ENCODE assay signal across 8 mouse cellular contexts in genomic region chr11:83967436-83968204, GRCm38 (mm10). TPM values are rescaled to one million over a fixed set of nuclear protein-coding genes. Genes with fewer than 3 reads are reported as not detected.
DNase-seq lines count a peak whose midpoint lies in the region; ATAC-seq and TF ChIP-seq lines count a peak whose summit lies in the region.
"Had no signal": no experiment of that assay in that cellular context is flagged by ENCODE, and none has a peak within 500 bp of the region (broad histone marks: within the 10 kb centered on the region; RNA-seq: fewer than 3 reads in every experiment).

No protein-coding gene starts in this region.

- H3K4me2 ChIP-seq in kidney, embryonic 14.5 days (replicated peaks; ENCODE audit: low read depth, low read length) = no peak overlapping the region
- peak overlapping the region; percentile 43 for H3K4me2 ChIP-seq in liver, embryonic 12.5 days

- H3K27ac ChIP-seq in kidney, adult 2 months (ENCODE audit: insufficient read depth, low read depth, low read length) = no peak overlapping the region
- H3K27ac ChIP-seq in kidney, embryonic 14.5 days (ENCODE audit: low read depth, low read length) = no peak overlapping the region
- H3K27ac ChIP-seq in liver, embryonic 12.5 days = peak overlapping the region; percentile 28

- 61% methylated on average over 8 of the region's 8 CpGs for WGBS in kidney, adult 2 months
- WGBS in kidney, embryonic 14.5 days = 57% methylated on average over 8 of the region's 8 CpGs
- 36% methylated on average over 8 of the region's 8 CpGs for WGBS in liver, embryonic 12.5 days (ENCODE audit: insufficient replicate concordance)

- H3K9me3 ChIP-seq in kidney, embryonic 14.5 days (ENCODE audit: control insufficient read depth, low read length) = no peaks in the 10 kb centered on the region
- no peaks in the 10 kb centered on the region for H3K9me3 ChIP-seq in liver, embryonic 12.5 days (replicated peaks)

- no peak for TF ChIP-seq POLR2A in kidney, adult 2 months (IDR thresholded peaks at IDR 0.05; ENCODE audit: low read depth, low read length)

- peak; percentile 21; the same call in 1 of the 2 replicates for TF ChIP-seq CTCF in kidney, adult 2 months (conservative IDR thresholded peaks at IDR 0.05; ENCODE audit: insufficient read depth, insufficient read length, low read depth, low read length)

- no peaks in the 10 kb centered on the region for H3K27me3 ChIP-seq in kidney, adult 2 months (replicated peaks; ENCODE audit: control insufficient read depth, insufficient read depth, low read length)
- no peaks in the 10 kb centered on the region for H3K27me3 ChIP-seq in kidney, embryonic 14.5 days (ENCODE audit: control insufficient read depth, insufficient read depth, low read length)
- no peaks in the 10 kb centered on the region for H3K27me3 ChIP-seq in liver, embryonic 12.5 days (replicated peaks)

- no peak for DNase-seq in kidney, adult 2 months
- peak; percentile 34 for DNase-seq in urinary bladder, postnatal 14 days (ENCODE audit: low spot score)
- DNase-seq in urinary bladder, adult 2 months (ENCODE audit: low spot score) = no peak
- DNase-seq in frontal cortex, postnatal 14 days (ENCODE audit: low spot score in 2 of 2) = no peak
- no peak for DNase-seq in frontal cortex, adult 2 months (ENCODE audit: extremely low spot score in 1 of 2, low spot score in 1 of 2)

- ATAC-seq in kidney, embryonic 14.5 days (ENCODE audit: low FRiP score, low TSS enrichment) = no peak
- ATAC-seq in liver, embryonic 12.5 days = peak; percentile 67
- ATAC-seq: forebrain, embryonic 16.5 days had no signal

- no peaks in the 10 kb centered on the region for H3K36me3 ChIP-seq in kidney, adult 2 months (ENCODE audit: control insufficient read depth, insufficient read depth, low read length)
- H3K36me3 ChIP-seq in kidney, embryonic 14.5 days (ENCODE audit: control insufficient read depth, insufficient read depth, low read length) = peaks cover 6% of the 10 kb centered on the region
- peaks cover 24% of the 10 kb centered on the region for H3K36me3 ChIP-seq in liver, embryonic 12.5 days

- H3K9ac ChIP-seq in kidney, embryonic 14.5 days (ENCODE audit: low read depth, low read length) = no peak overlapping the region
- H3K9ac ChIP-seq in liver, embryonic 12.5 days = no peak overlapping the region

- no peak overlapping the region for H3K4me3 ChIP-seq in kidney, adult 2 months (ENCODE audit: insufficient read depth, low read depth, low read length)
- no peak overlapping the region for H3K4me3 ChIP-seq in kidney, embryonic 14.5 days (ENCODE audit: low read length)
- H3K4me3 ChIP-seq in liver, embryonic 12.5 days = no peak overlapping the region

- H3K4me1 ChIP-seq in kidney, adult 2 months (ENCODE audit: control insufficient read depth, insufficient read depth, low read length) = peaks cover 6% of the 10 kb centered on the region; the same call in 1 of the 2 replicates
- no peaks in the 10 kb centered on the region for H3K4me1 ChIP-seq in kidney, embryonic 14.5 days (ENCODE audit: control insufficient read depth, insufficient read depth, low read length)
- peaks cover 41% of the 10 kb centered on the region for H3K4me1 ChIP-seq in liver, embryonic 12.5 days

RNA-seq across cellular contexts. Expression of gene Synrg, which starts 3.4 kb away (rescaled TPM):
- polyA plus RNA-seq in kidney, adult 2 months (2012; rRNA removed) = 21.0 and 25.8 TPM in 2 replicates
- polyA plus RNA-seq in kidney, embryonic 14.5 days (2014; fragmentation: Nextera tagmentation; extraction: Ambion mirVana) = 9.3 and 11.6 TPM in 2 replicates
- polyA plus RNA-seq in urinary bladder, adult 2 months (2012; rRNA removed) = 17.5 and 20.4 TPM in 2 replicates
- 10.2 and 11.2 TPM in 2 replicates for polyA plus RNA-seq in liver, embryonic 12.5 days (2016; fragmentation: Nextera tagmentation; extraction: Ambion mirVana)
- 21.4 and 24.9 TPM in 2 replicates for polyA plus RNA-seq in frontal cortex, adult 2 months (2012; rRNA removed)

RNA-seq across cellular contexts. Expression of gene Ddx52, which starts 25.8 kb away (rescaled TPM):
- polyA plus RNA-seq in kidney, adult 2 months (2012; rRNA removed) = 5.5 and 7.2 TPM in 2 replicates
- polyA plus RNA-seq in kidney, embryonic 14.5 days (2014; fragmentation: Nextera tagmentation; extraction: Ambion mirVana) = 43.7 and 47.6 TPM in 2 replicates
- 18.5 and 19.5 TPM in 2 replicates for polyA plus RNA-seq in urinary bladder, adult 2 months (2012; rRNA removed)
- polyA plus RNA-seq in liver, embryonic 12.5 days (2016; fragmentation: Nextera tagmentation; extraction: Ambion mirVana) = 24.3 and 27.4 TPM in 2 replicates
- 12.3 and 16.0 TPM in 2 replicates for polyA plus RNA-seq in frontal cortex, adult 2 months (2012; rRNA removed)
